Mouse (Mus musculus): Measurements from ENCODE around the gene Serpinb1c.

DNA sequence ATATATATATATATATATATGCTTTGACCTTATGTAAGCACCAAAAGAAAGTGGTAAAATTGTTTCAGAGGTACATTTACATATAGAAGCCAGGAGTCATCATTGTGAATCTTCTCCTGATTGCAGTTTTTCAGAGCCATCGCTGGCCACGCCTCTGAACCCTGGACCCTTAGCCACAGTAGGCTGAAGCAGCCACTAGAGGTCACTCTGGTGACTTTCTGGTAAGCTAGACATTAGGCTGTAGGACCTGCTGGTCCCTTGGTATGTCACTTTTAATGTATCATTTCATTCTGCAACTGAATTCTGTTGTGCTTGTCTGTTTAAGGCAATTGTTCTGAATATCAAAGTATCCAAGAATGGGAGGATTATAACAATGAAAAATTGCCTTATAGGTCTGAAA, 2.6 kb upstream of the Serpinb1c start:
- no peak for TF ChIP-seq POLR2A (IDR thresholded peaks at IDR 0.05; ENCODE audit: control insufficient read depth in 1 of 2, insufficient read depth in 1 of 2, low read depth in 1 of 2, low read length in 2 of 2, poor library complexity in 1 of 2)
- no peak for TF ChIP-seq TAL1 (IDR thresholded peaks at IDR 0.05; ENCODE audit: low read length)
- TF ChIP-seq HCFC1 (IDR thresholded peaks at IDR 0.05; ENCODE audit: low read depth, low read length): no peak
- no peak for TF ChIP-seq UBTF (IDR thresholded peaks at IDR 0.05; ENCODE audit: borderline replicate concordance, insufficient read depth, low read depth, low read length)

All from MEL (cell line).